Mouse (Mus musculus): Measurements from ENCODE around the gene Hsd17b11. TPM values are rescaled to one million over a fixed set of nuclear protein-coding genes. Genes with fewer than 3 reads are reported as not detected.
"Not testable (repeated sequence)": the region's sequence is repeated elsewhere in the genome, so short reads cannot be mapped to it uniquely, and the experiment has no call there.

Gene Hsd17b11
- polyA plus RNA-seq, 1 experiment from 2014 or later: 6.2 TPM

GRCm38 (mm10) chr5:103971051-103971450 lies 50.7 kb downstream of the Hsd17b11 start:
- ATAC-seq (ENCODE audit: low FRiP score, low TSS enrichment): no peak
- no peaks in the 10 kb centered on the region for H3K36me3 ChIP-seq (ENCODE audit: insufficient read depth, low read length)
- WGBS: 55% methylated on average over 5 of the region's 5 CpGs

GRCm38 (mm10) chr5:103962935-103963429 lies 58.7 kb downstream of the Hsd17b11 start:
- Histone ChIP-seq H3K36me3 (ENCODE audit: insufficient read depth, low read length) (no peaks in the 10 kb centered on the region), H3K27ac (ENCODE audit: low read length) (no peak overlapping the region), H3K27me3 (ENCODE audit: insufficient read depth, low read length) (no peaks in the 10 kb centered on the region), H3K9ac (replicated peaks; ENCODE audit: low read length) (no peak overlapping the region), H3K4me3 (ENCODE audit: low read length) (no peak overlapping the region), H3K9me3 (ENCODE audit: low read length) (no peaks in the 10 kb centered on the region), H3K4me2 (replicated peaks; ENCODE audit: low read depth, low read length) (no peak overlapping the region), H3K4me1 (ENCODE audit: insufficient read depth, low read length) (no peaks in the 10 kb centered on the region)
- WGBS: 40% methylated on average over 1 of the region's 1 CpGs
- no peak for ATAC-seq (ENCODE audit: low FRiP score, low TSS enrichment)

More at GRCm38 (mm10) chr5:103971051-103971450, 50.7 kb downstream of the Hsd17b11 start:
- Histone ChIP-seq H3K9me3 (ENCODE audit: low read length) (no peaks in the 10 kb centered on the region), H3K9ac (replicated peaks; ENCODE audit: low read length) (no peak overlapping the region), H3K4me3 (ENCODE audit: low read length) (no peak overlapping the region), H3K4me1 (ENCODE audit: insufficient read depth, low read length) (no peaks in the 10 kb centered on the region), H3K4me2 (replicated peaks; ENCODE audit: low read depth, low read length) (no peak overlapping the region), H3K27ac (ENCODE audit: low read length) (no peak overlapping the region), H3K27me3 (ENCODE audit: insufficient read depth, low read length) (no peaks in the 10 kb centered on the region)

GRCm38 (mm10) chr5:103954638-103955037 lies 67.1 kb downstream of the Hsd17b11 start:
- Histone ChIP-seq H3K27ac (ENCODE audit: low read length) (no peak overlapping the region), H3K4me3 (ENCODE audit: low read length) (no peak overlapping the region), H3K4me1 (ENCODE audit: insufficient read depth, low read length) (no peaks in the 10 kb centered on the region), H3K9ac (replicated peaks; ENCODE audit: low read length) (no peak overlapping the region), H3K27me3 (ENCODE audit: insufficient read depth, low read length) (no peaks in the 10 kb centered on the region), H3K4me2 (replicated peaks; ENCODE audit: low read depth, low read length) (no peak overlapping the region), H3K36me3 (ENCODE audit: insufficient read depth, low read length) (no peaks in the 10 kb centered on the region), H3K9me3 (ENCODE audit: low read length) (no peaks in the 10 kb centered on the region)
- ATAC-seq (ENCODE audit: low FRiP score, low TSS enrichment): no peak
- WGBS: 71% methylated on average over 5 of the region's 5 CpGs

- no peak overlapping the region for H3K9ac ChIP-seq (replicated peaks; ENCODE audit: low read length)
Measured at GRCm38 (mm10) chr5:103953135-103954083, 68.3 kb downstream of the Hsd17b11 start.

GRCm38 (mm10) chr5:103950138-103950537 lies 71.6 kb downstream of the Hsd17b11 start:
- H3K27ac ChIP-seq (ENCODE audit: low read length); H3K9me3 ChIP-seq (ENCODE audit: low read length); H3K4me2 ChIP-seq (replicated peaks; ENCODE audit: low read depth, low read length); H3K36me3 ChIP-seq (ENCODE audit: insufficient read depth, low read length); H3K4me1 ChIP-seq (ENCODE audit: insufficient read depth, low read length); ATAC-seq (ENCODE audit: low FRiP score, low TSS enrichment); H3K9ac ChIP-seq (replicated peaks; ENCODE audit: low read length); H3K4me3 ChIP-seq (ENCODE audit: low read length); H3K27me3 ChIP-seq (ENCODE audit: insufficient read depth, low read length): not testable (repeated sequence)
- 90% methylated on average over 15 of the region's 15 CpGs for WGBS

More at GRCm38 (mm10) chr5:103953135-103954083, 68.3 kb downstream of the Hsd17b11 start:
- ATAC-seq (ENCODE audit: low FRiP score, low TSS enrichment): no peak
- Histone ChIP-seq H3K4me3 (ENCODE audit: low read length) (no peak overlapping the region), H3K36me3 (ENCODE audit: insufficient read depth, low read length) (no peaks in the 10 kb centered on the region), H3K4me1 (ENCODE audit: insufficient read depth, low read length) (no peaks in the 10 kb centered on the region), H3K27ac (ENCODE audit: low read length) (no peak overlapping the region), H3K4me2 (replicated peaks; ENCODE audit: low read depth, low read length) (no peak overlapping the region), H3K9me3 (ENCODE audit: low read length) (no peaks in the 10 kb centered on the region), H3K27me3 (ENCODE audit: insufficient read depth, low read length) (no peaks in the 10 kb centered on the region)
- WGBS: 82% methylated on average over 10 of the region's 10 CpGs

- H3K4me2 ChIP-seq (replicated peaks; ENCODE audit: low read depth, low read length): no peak overlapping the region
- no peak for ATAC-seq (ENCODE audit: low FRiP score, low TSS enrichment)
- H3K36me3 ChIP-seq (ENCODE audit: insufficient read depth, low read length): no peaks in the 10 kb centered on the region
- WGBS: 50% methylated on average over 6 of the region's 6 CpGs
- no peak overlapping the region for H3K4me3 ChIP-seq (ENCODE audit: low read length)
- H3K27me3 ChIP-seq (ENCODE audit: insufficient read depth, low read length): no peaks in the 10 kb centered on the region
- no peak overlapping the region for H3K9ac ChIP-seq (replicated peaks; ENCODE audit: low read length)
- no peak overlapping the region for H3K27ac ChIP-seq (ENCODE audit: low read length)
- no peaks in the 10 kb centered on the region for H3K9me3 ChIP-seq (ENCODE audit: low read length)
- peaks cover 7% of the 10 kb centered on the region; the same call in 1 of the 2 replicates for H3K4me1 ChIP-seq (ENCODE audit: insufficient read depth, low read length)
Measured at GRCm38 (mm10) chr5:103943183-103943582, 78.5 kb downstream of the Hsd17b11 start.

- Histone ChIP-seq H3K4me3 (ENCODE audit: low read length) (no peak overlapping the region), H3K4me1 (ENCODE audit: insufficient read depth, low read length) (peaks cover 7% of the 10 kb centered on the region; the same call in 1 of the 2 replicates), H3K9me3 (ENCODE audit: low read length) (no peaks in the 10 kb centered on the region), H3K27me3 (ENCODE audit: insufficient read depth, low read length) (no peaks in the 10 kb centered on the region), H3K4me2 (replicated peaks; ENCODE audit: low read depth, low read length) (no peak overlapping the region), H3K27ac (ENCODE audit: low read length) (no peak overlapping the region), H3K9ac (replicated peaks; ENCODE audit: low read length) (no peak overlapping the region), H3K36me3 (ENCODE audit: insufficient read depth, low read length) (no peaks in the 10 kb centered on the region)
- no peak for ATAC-seq (ENCODE audit: low FRiP score, low TSS enrichment)
- WGBS: 78% methylated on average over 1 of the region's 1 CpGs
Measured at GRCm38 (mm10) chr5:103939856-103940255, 81.9 kb downstream of the Hsd17b11 start.

Small RNAs within 50 kb of the gene (microRNA-seq; reads per million reads assigned to microRNA genes)
- gene Mir5619: 2.4 reads per million, percentile 10 among the genes with 10 or more reads in this experiment

Other genes with a start within 250 kb of the Hsd17b11 start
- 13.2 and 13.8 TPM in 2 replicates for gene Klhl8, start 110.7 kb downstream of the Hsd17b11 start, polyA plus RNA-seq (2015; fragmentation: Nextera tagmentation; extraction: Ambion mirVana)
- 0.18 and 0.20 TPM in 2 replicates for gene Hsd17b13, start 44.5 kb downstream of the Hsd17b11 start, polyA plus RNA-seq (2015; fragmentation: Nextera tagmentation; extraction: Ambion mirVana)
- gene Nudt9, start 24.4 kb upstream of the Hsd17b11 start, polyA plus RNA-seq (2015; fragmentation: Nextera tagmentation; extraction: Ambion mirVana): 62.2 and 62.3 TPM in 2 replicates
- gene Gm17660, start 55.7 kb upstream of the Hsd17b11 start, polyA plus RNA-seq (2015; fragmentation: Nextera tagmentation; extraction: Ambion mirVana): not detected in 2 replicates
- gene Sparcl1, start 91.8 kb upstream of the Hsd17b11 start, polyA plus RNA-seq (2015; fragmentation: Nextera tagmentation; extraction: Ambion mirVana): 56.7 and 79.2 TPM in 2 replicates
- gene Dspp, start 148.8 kb upstream of the Hsd17b11 start, polyA plus RNA-seq (2015; fragmentation: Nextera tagmentation; extraction: Ambion mirVana): not detected in 2 replicates
- gene Dmp1, start 180.7 kb upstream of the Hsd17b11 start, polyA plus RNA-seq (2015; fragmentation: Nextera tagmentation; extraction: Ambion mirVana): 0.10 and 0.20 TPM in 2 replicates